Mouse (Mus musculus) midbrain, embryonic 16.5 days (tissue): ENCODE data around the gene Hk2. TPM values are rescaled to one million over a fixed set of nuclear protein-coding genes. Genes with fewer than 3 reads are reported as not detected.

ENCODE experiments used
- ATAC-seq: fragments of 200-750 bp; cut with Nextera tagmentation; 2 replicates; pipeline ENCODE4 v1.8.0; 2017; ENCODE audit warnings: moderate TSS enrichment
- H3K27ac ChIP-seq: fragments of 300-500 bp; sonication (generic); 2 replicates; pipeline ENCODE4 v1.5.1; 2014; ENCODE audit warnings: mild to moderate bottlenecking, low read length, mixed read lengths
- H3K27me3 ChIP-seq: fragments of 300-500 bp; sonication (generic); 2 replicates; pipeline ENCODE4 v1.6.1; 2014; ENCODE audit warnings: low read depth, low read length, mixed read lengths; ENCODE audit not compliant: control insufficient read depth, insufficient read depth
- H3K36me3 ChIP-seq: fragments of 300-500 bp; sonication (generic); 2 replicates; pipeline ENCODE4 v1.6.1; 2014; ENCODE audit warnings: mild to moderate bottlenecking, low read length, moderate library complexity, mixed read lengths; ENCODE audit not compliant: control insufficient read depth, insufficient read depth
- H3K4me1 ChIP-seq: fragments of 300-500 bp; sonication (generic); 2 replicates; pipeline ENCODE4 v1.6.1; 2014; ENCODE audit warnings: mild to moderate bottlenecking, low read length, mixed read lengths; ENCODE audit not compliant: control insufficient read depth, insufficient read depth
- H3K4me2 ChIP-seq: fragments of 300-500 bp; sonication (generic); 2 replicates; pipeline ENCODE4 v1.6.1; 2014; ENCODE audit warnings: mild to moderate bottlenecking, low read length, mixed read lengths
- H3K4me3 ChIP-seq: fragments of 300-500 bp; sonication (generic); 2 replicates; pipeline ENCODE4 v1.5.1; 2014; ENCODE audit warnings: low read depth, mild to moderate bottlenecking, low read length, moderate library complexity, mixed read lengths
- H3K9ac ChIP-seq: fragments of 300-500 bp; sonication (generic); 2 replicates; pipeline ENCODE4 v1.6.1; 2014; ENCODE audit warnings: low read depth, low read length, mixed read lengths
- H3K9me3 ChIP-seq: fragments of 300-500 bp; sonication (generic); replicated peaks from 2 replicates; pipeline ENCODE4 v1.6.1; 2014; ENCODE audit warnings: mild to moderate bottlenecking, low read length, mixed read lengths; ENCODE audit not compliant: control insufficient read depth, poor library complexity, severe bottlenecking
- WGBS: fragments of 180-500 bp; shearing (Covaris S2); extraction: QIAGEN DNeasy Blood & Tissue Kit; methylation state at CpG from one replicate; pipeline ENCODE4 v1.1.7; 2014; 5-methylcytosine and 5-hydroxymethylcytosine counted together
- polyA plus RNA-seq: library from polyadenylated mRNA; unstranded; fragments of >200 nt; fragmentation: Nextera tagmentation; extraction: Ambion mirVana; gene quantifications from 2 replicates; pipeline ENCODE4 v1.2.1, GENCODE M21; 2015

Hk2 gene
- polyA plus RNA-seq = 1.3 and 1.7 TPM in 2 replicates

GRCm38 (mm10) chr6:82774321-82774764, at the start of gene Hk2:
Gene Hk2 (minus strand): TSS chr6:82774454.
- peak within 1 kb of the TSS; percentile 97 for H3K4me2 ChIP-seq
- no peaks in the 10 kb centered on the region for H3K9me3 ChIP-seq
- H3K4me3 ChIP-seq = peak within 1 kb of the TSS; percentile 44
- H3K27ac ChIP-seq = no peak within 1 kb of the TSS
- peaks cover 7% of the 10 kb centered on the region; the same call in 1 of the 2 replicates for H3K27me3 ChIP-seq
- no peaks in the 10 kb centered on the region for H3K36me3 ChIP-seq
- H3K9ac ChIP-seq = peak within 1 kb of the TSS; percentile 50
- ATAC-seq = peak; percentile 96
- peaks cover 15% of the 10 kb centered on the region for H3K4me1 ChIP-seq
- WGBS = under 1% methylated on average over 39 of the region's 39 CpGs

- Histone ChIP-seq H3K9ac (no peak overlapping the region), H3K4me3 (no peak overlapping the region), H3K27me3 (no peaks in the 10 kb centered on the region), H3K9me3 (no peaks in the 10 kb centered on the region), H3K4me1 (no peaks in the 10 kb centered on the region), H3K36me3 (no peaks in the 10 kb centered on the region), H3K4me2 (no peak overlapping the region), H3K27ac (no peak overlapping the region)
- ATAC-seq = no peak
- 47% methylated on average over 4 of the region's 4 CpGs for WGBS
Measured at GRCm38 (mm10) chr6:82821758-82822253, 47.6 kb upstream of the Hk2 start.

GRCm38 (mm10) chr6:82820716-82821115, 46.5 kb upstream of the Hk2 start:
- Histone ChIP-seq H3K27me3 (no peaks in the 10 kb centered on the region), H3K27ac (no peak overlapping the region), H3K4me3 (no peak overlapping the region), H3K4me2 (no peak overlapping the region), H3K9me3 (no peaks in the 10 kb centered on the region), H3K36me3 (no peaks in the 10 kb centered on the region), H3K4me1 (no peaks in the 10 kb centered on the region), H3K9ac (no peak overlapping the region)
- 75% methylated on average over 3 of the region's 3 CpGs for WGBS
- ATAC-seq = no peak

GRCm38 (mm10) chr6:82814821-82815220, 40.6 kb upstream of the Hk2 start:
- Histone ChIP-seq H3K4me2 (no peak overlapping the region), H3K36me3 (no peaks in the 10 kb centered on the region), H3K4me3 (no peak overlapping the region), H3K27ac (no peak overlapping the region), H3K4me1 (no peaks in the 10 kb centered on the region), H3K9me3 (no peaks in the 10 kb centered on the region), H3K27me3 (no peaks in the 10 kb centered on the region), H3K9ac (no peak overlapping the region)
- 85% methylated on average over 4 of the region's 4 CpGs for WGBS
- no peak for ATAC-seq

GRCm38 (mm10) chr6:82807984-82808700, 33.9 kb upstream of the Hk2 start:
- ATAC-seq = no peak
- H3K9ac ChIP-seq = no peak overlapping the region
- no peaks in the 10 kb centered on the region for H3K27me3 ChIP-seq
- H3K4me1 ChIP-seq = no peaks in the 10 kb centered on the region
- H3K4me2 ChIP-seq = no peak overlapping the region
- H3K36me3 ChIP-seq = no peaks in the 10 kb centered on the region
- H3K4me3 ChIP-seq = no peak overlapping the region
- WGBS = 82% methylated on average over 7 of the region's 7 CpGs
- no peaks in the 10 kb centered on the region for H3K9me3 ChIP-seq
- no peak overlapping the region for H3K27ac ChIP-seq

- Histone ChIP-seq H3K4me3 (no peak overlapping the region), H3K9ac (no peak overlapping the region), H3K4me2 (no peak overlapping the region), H3K36me3 (no peaks in the 10 kb centered on the region), H3K9me3 (no peaks in the 10 kb centered on the region), H3K27ac (no peak overlapping the region), H3K4me1 (no peaks in the 10 kb centered on the region), H3K27me3 (no peaks in the 10 kb centered on the region)
- no peak for ATAC-seq
- 73% methylated on average over 3 of the region's 3 CpGs for WGBS
Measured at GRCm38 (mm10) chr6:82806971-82807370, 32.7 kb upstream of the Hk2 start.

- Histone ChIP-seq H3K27ac (no peak overlapping the region), H3K9me3 (no peaks in the 10 kb centered on the region), H3K36me3 (no peaks in the 10 kb centered on the region), H3K4me3 (no peak overlapping the region), H3K4me2 (no peak overlapping the region), H3K4me1 (no peaks in the 10 kb centered on the region), H3K27me3 (no peaks in the 10 kb centered on the region), H3K9ac (no peak overlapping the region)
- ATAC-seq = no peak
- 79% methylated on average over 6 of the region's 6 CpGs for WGBS
Measured at GRCm38 (mm10) chr6:82806503-82806902, 32.2 kb upstream of the Hk2 start.

GRCm38 (mm10) chr6:82805894-82806293, 31.6 kb upstream of the Hk2 start:
- no peaks in the 10 kb centered on the region for H3K4me1 ChIP-seq
- H3K36me3 ChIP-seq = no peaks in the 10 kb centered on the region
- no peak overlapping the region for H3K9ac ChIP-seq
- no peak overlapping the region for H3K4me2 ChIP-seq
- no peaks in the 10 kb centered on the region for H3K27me3 ChIP-seq
- H3K27ac ChIP-seq = no peak overlapping the region
- 84% methylated on average over 3 of the region's 3 CpGs for WGBS
- no peak overlapping the region for H3K4me3 ChIP-seq
- ATAC-seq = no peak
- no peaks in the 10 kb centered on the region for H3K9me3 ChIP-seq

- H3K9me3 ChIP-seq = no peaks in the 10 kb centered on the region
- H3K9ac ChIP-seq = no peak overlapping the region
- WGBS = 79% methylated on average over 3 of the region's 3 CpGs
- no peaks in the 10 kb centered on the region for H3K4me1 ChIP-seq
- ATAC-seq = no peak
- no peak overlapping the region for H3K4me3 ChIP-seq
- H3K27me3 ChIP-seq = no peaks in the 10 kb centered on the region
- H3K4me2 ChIP-seq = no peak overlapping the region
- H3K36me3 ChIP-seq = no peaks in the 10 kb centered on the region
- no peak overlapping the region for H3K27ac ChIP-seq
Measured at GRCm38 (mm10) chr6:82804984-82805383, 30.7 kb upstream of the Hk2 start.
